Mouse (Mus musculus) forebrain, embryonic 12.5 days (tissue): ENCODE measurements around the gene Pira2. TPM values are rescaled to one million over a fixed set of nuclear protein-coding genes. Genes with fewer than 3 reads are reported as not detected.
"Not testable (repeated sequence)": the region's sequence is repeated elsewhere in the genome, so short reads cannot be mapped to it uniquely, and the experiment has no call there.

ENCODE experiments used
- ATAC-seq: fragments of 200-750 bp; cut with Nextera tagmentation; 2 replicates; pipeline ENCODE4 v1.8.0; 2017; ENCODE audit warnings: moderate TSS enrichment; ENCODE audit not compliant: low FRiP score
- H3K27ac ChIP-seq: fragments of 300-500 bp; sonication (generic); 2 replicates; pipeline ENCODE4 v1.5.1; 2016; ENCODE audit warnings: mild to moderate bottlenecking
- H3K27me3 ChIP-seq: fragments of 300-500 bp; sonication (generic); 2 replicates; pipeline ENCODE4 v1.6.1; 2016; ENCODE audit warnings: mild to moderate bottlenecking
- H3K36me3 ChIP-seq: fragments of 300-500 bp; sonication (generic); replicated peaks from 2 replicates; pipeline ENCODE4 v1.6.1; 2016; ENCODE audit warnings: mild to moderate bottlenecking
- H3K4me1 ChIP-seq: fragments of 300-500 bp; sonication (generic); 2 replicates; pipeline ENCODE4 v1.6.1; 2016
- H3K4me2 ChIP-seq: fragments of 300-500 bp; sonication (generic); 2 replicates; pipeline ENCODE4 v1.6.1; 2016; ENCODE audit warnings: mild to moderate bottlenecking, moderate library complexity
- H3K4me3 ChIP-seq: fragments of 300-500 bp; sonication (generic); replicated peaks from 2 replicates; pipeline ENCODE4 v1.5.1; 2016; ENCODE audit warnings: mild to moderate bottlenecking
- H3K9ac ChIP-seq: fragments of 300-500 bp; sonication (generic); 2 replicates; pipeline ENCODE4 v1.6.1; 2016; ENCODE audit warnings: mild to moderate bottlenecking
- H3K9me3 ChIP-seq: fragments of 300-500 bp; sonication (generic); 2 replicates; pipeline ENCODE4 v1.6.1; 2016
- WGBS: fragments of 180-500 bp; shearing (Covaris S2); methylation state at CpG from one replicate; pipeline ENCODE4 v1.1.7; 2016; 5-methylcytosine and 5-hydroxymethylcytosine counted together
- polyA plus RNA-seq: library from polyadenylated mRNA; unstranded; fragments of >200 nt; fragmentation: Nextera tagmentation; extraction: Ambion mirVana; gene quantifications from 2 replicates; pipeline ENCODE4 v1.2.1, GENCODE M21; 2016

Pira2 gene
- 0.08 TPM in 1 of 2 replicates, not detected in the other for polyA plus RNA-seq

- not testable (repeated sequence) for ATAC-seq
- WGBS = no CpG with 5 or more reads among the region's 2 CpGs
Measured at GRCm38 (mm10) chr7:3844951-3845350, at the start of gene Pira2. Gene Pira2, minus strand, starts transcription at chr7:3845051.

GRCm38 (mm10) chr7:3875032-3875431 lies 30.2 kb upstream of the Pira2 start:
- H3K9ac ChIP-seq, H3K4me2 ChIP-seq, H3K4me3 ChIP-seq, H3K27ac ChIP-seq, H3K4me1 ChIP-seq, H3K9me3 ChIP-seq, H3K36me3 ChIP-seq, ATAC-seq, H3K27me3 ChIP-seq: not testable (repeated sequence)
- WGBS = no CpG with 5 or more reads among the region's 1 CpGs

More at GRCm38 (mm10) chr7:3844951-3845350, at the start of gene Pira2:
- H3K27ac ChIP-seq, H3K36me3 ChIP-seq, H3K9ac ChIP-seq, H3K4me2 ChIP-seq, H3K27me3 ChIP-seq, H3K4me1 ChIP-seq, H3K4me3 ChIP-seq, H3K9me3 ChIP-seq: not testable (repeated sequence)

- not testable (repeated sequence) for H3K9me3 ChIP-seq, ATAC-seq, H3K36me3 ChIP-seq, H3K27me3 ChIP-seq, H3K4me1 ChIP-seq, H3K4me3 ChIP-seq, H3K9ac ChIP-seq, H3K4me2 ChIP-seq, H3K27ac ChIP-seq
- WGBS = no CpG with 5 or more reads among the region's 1 CpGs
Measured at GRCm38 (mm10) chr7:3837854-3838253, 7.0 kb downstream of the Pira2 start.

DNA sequence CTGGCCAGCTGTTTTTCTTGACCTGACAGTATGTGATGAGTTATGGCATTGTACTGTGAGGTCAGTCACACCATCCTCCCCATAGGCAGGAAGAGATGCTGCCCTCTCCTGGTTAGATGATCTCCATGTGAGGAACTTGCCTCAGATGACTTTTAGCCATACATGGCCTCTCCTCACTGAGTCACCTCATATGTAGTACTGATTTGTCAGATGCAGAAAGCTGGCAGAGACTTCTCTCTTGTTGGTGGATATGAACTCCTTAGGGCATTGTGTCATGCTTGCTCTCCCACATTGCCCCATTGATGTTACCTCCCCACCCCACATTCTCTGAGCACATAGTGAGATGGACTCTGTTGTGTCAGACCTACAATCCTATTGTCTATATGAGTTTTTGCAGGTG lies 14.2 kb downstream of the Pira2 start:
- H3K4me1 ChIP-seq, ATAC-seq, H3K9me3 ChIP-seq, H3K27ac ChIP-seq, H3K36me3 ChIP-seq, H3K9ac ChIP-seq, H3K27me3 ChIP-seq, H3K4me3 ChIP-seq, H3K4me2 ChIP-seq: not testable (repeated sequence)

- not testable (repeated sequence) for H3K4me1 ChIP-seq, H3K36me3 ChIP-seq, H3K27me3 ChIP-seq, H3K4me2 ChIP-seq, H3K27ac ChIP-seq, ATAC-seq, H3K9me3 ChIP-seq, H3K9ac ChIP-seq, H3K4me3 ChIP-seq
- 52% methylated on average over 1 of the region's 3 CpGs for WGBS
Measured at GRCm38 (mm10) chr7:3825599-3825998, 19.3 kb downstream of the Pira2 start, which contains the start of gene Gm15448. Gene Gm15448, minus strand, starts transcription at chr7:3825687.

GRCm38 (mm10) chr7:3811912-3812311 lies 32.9 kb downstream of the Pira2 start:
- not testable (repeated sequence) for H3K4me2 ChIP-seq, H3K4me3 ChIP-seq, H3K27me3 ChIP-seq, H3K9me3 ChIP-seq, H3K9ac ChIP-seq, H3K4me1 ChIP-seq, H3K36me3 ChIP-seq, ATAC-seq, H3K27ac ChIP-seq

- H3K9ac ChIP-seq, H3K4me3 ChIP-seq, H3K4me2 ChIP-seq, H3K36me3 ChIP-seq, H3K4me1 ChIP-seq, H3K27me3 ChIP-seq, H3K27ac ChIP-seq, ATAC-seq, H3K9me3 ChIP-seq: not testable (repeated sequence)
- WGBS = 87% methylated on average over 4 of the region's 4 CpGs
Measured at GRCm38 (mm10) chr7:3802935-3803334, 41.9 kb downstream of the Pira2 start.

GRCm38 (mm10) chr7:3799940-3800339 lies 44.9 kb downstream of the Pira2 start:
- not testable (repeated sequence) for H3K9me3 ChIP-seq, H3K4me1 ChIP-seq, H3K27ac ChIP-seq, H3K4me3 ChIP-seq, ATAC-seq, H3K36me3 ChIP-seq, H3K27me3 ChIP-seq, H3K9ac ChIP-seq, H3K4me2 ChIP-seq
- WGBS = 73% methylated on average over 3 of the region's 3 CpGs

DNA sequence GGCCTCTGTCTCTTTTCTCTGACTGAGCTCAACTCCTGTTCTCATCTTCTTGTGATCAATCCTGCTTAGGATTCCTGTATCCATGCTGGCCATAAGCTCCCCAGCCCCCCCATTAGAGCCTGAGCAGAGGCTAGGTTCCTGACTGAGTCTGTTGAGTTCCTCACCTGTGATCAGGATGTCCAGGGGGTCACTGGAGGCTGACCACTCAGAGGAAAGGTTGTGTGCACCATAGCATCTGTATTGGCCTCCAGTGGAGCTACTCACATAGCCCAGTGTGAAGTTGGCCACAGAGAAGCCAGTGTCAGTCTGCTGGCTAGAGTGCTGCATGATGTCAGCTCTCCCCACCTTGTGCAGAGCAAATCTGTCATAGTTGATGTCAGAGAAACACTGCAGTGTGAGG lies 48.6 kb downstream of the Pira2 start:
- not testable (repeated sequence) for H3K9ac ChIP-seq, H3K4me1 ChIP-seq, H3K9me3 ChIP-seq, H3K36me3 ChIP-seq, H3K27me3 ChIP-seq, H3K4me2 ChIP-seq, ATAC-seq, H3K4me3 ChIP-seq, H3K27ac ChIP-seq

Other genes starting within 250 kb of the Pira2 start
- gene Oscar, start 228.9 kb downstream of the Pira2 start, polyA plus RNA-seq = 0.18 and 0.38 TPM in 2 replicates
- gene Ndufa3, start 227.7 kb downstream of the Pira2 start, polyA plus RNA-seq = 304 and 322 TPM in 2 replicates
- 32.0 and 34.4 TPM in 2 replicates for gene Tfpt, start 215.1 kb downstream of the Pira2 start, polyA plus RNA-seq
- 140 and 149 TPM in 2 replicates for gene Prpf31, start 215.1 kb downstream of the Pira2 start, polyA plus RNA-seq
- 62.6 and 71.7 TPM in 2 replicates for gene Cnot3, start 199.8 kb downstream of the Pira2 start, polyA plus RNA-seq
- 20.4 and 21.7 TPM in 2 replicates for gene Leng1, start 179.2 kb downstream of the Pira2 start, polyA plus RNA-seq
- 2.9 and 3.1 TPM in 2 replicates for gene Tmc4, start 167.5 kb downstream of the Pira2 start, polyA plus RNA-seq
- 204 and 215 TPM in 2 replicates for gene Tsen34, start 152.2 kb downstream of the Pira2 start, polyA plus RNA-seq
- gene Mboat7, start 151.5 kb downstream of the Pira2 start, polyA plus RNA-seq = 39.5 and 40.8 TPM in 2 replicates
- gene Rps9, start 141.1 kb downstream of the Pira2 start, polyA plus RNA-seq = 1,127 and 1,163 TPM in 2 replicates
- gene Pirb, start 124.7 kb downstream of the Pira2 start, polyA plus RNA-seq = 0.10 and 0.23 TPM in 2 replicates
- not detected in 2 replicates for gene Gm15448, start 19.4 kb downstream of the Pira2 start, polyA plus RNA-seq
- gene Gm14548, start 53.1 kb upstream of the Pira2 start, polyA plus RNA-seq = not detected in 2 replicates
- not detected in 2 replicates for gene Lilra6, start 70.5 kb upstream of the Pira2 start, polyA plus RNA-seq
- gene Lair1, start 218.2 kb upstream of the Pira2 start, polyA plus RNA-seq = 1.9 and 2.4 TPM in 2 replicates